Mouse (Mus musculus) thymus, adult 2 months (tissue): ENCODE data around the gene Recql5. TPM values are rescaled to one million over a fixed set of nuclear protein-coding genes. Genes with fewer than 3 reads are reported as not detected.
"Not testable (repeated sequence)": the region's sequence is repeated elsewhere in the genome, so short reads cannot be mapped to it uniquely, and the experiment has no call there.

Experiments
- DNase-seq: peaks from one replicate; pipeline ENCODE4 v3.0.0; 2021
- H3K27ac ChIP-seq: fragments of 200-500 bp; 2 replicates; pipeline ENCODE4 v1.5.1; 2012; ENCODE audit warnings: low read length, control low read depth; ENCODE audit not compliant: control insufficient read depth, insufficient read depth
- H3K27me3 ChIP-seq: fragments of 200-500 bp; 2 replicates; pipeline ENCODE4 v1.6.1; 2012; ENCODE audit warnings: mild to moderate bottlenecking, low read length, moderate library complexity, mixed read lengths; ENCODE audit not compliant: control insufficient read depth, insufficient read depth
- H3K36me3 ChIP-seq: fragments of 200-500 bp; 2 replicates; pipeline ENCODE4 v1.6.1; 2012; ENCODE audit warnings: mild to moderate bottlenecking, low read length, moderate library complexity; ENCODE audit not compliant: control insufficient read depth, insufficient read depth
- H3K4me1 ChIP-seq: fragments of 200-500 bp; replicated peaks from 2 replicates; pipeline ENCODE4 v1.6.1; 2012; ENCODE audit warnings: low read length; ENCODE audit not compliant: control insufficient read depth, insufficient read depth
- H3K4me3 ChIP-seq: fragments of 200-500 bp; 2 replicates; pipeline ENCODE4 v1.5.1; 2012; ENCODE audit warnings: mild to moderate bottlenecking, low read length, control low read depth, moderate library complexity; ENCODE audit not compliant: control insufficient read depth, insufficient read depth
- CTCF ChIP-seq: fragments of 200-500 bp; IDR thresholded peaks from 2 replicates; pipeline ENCODE4 v1.5.1; 2012; ENCODE audit warnings: mild to moderate bottlenecking, control low read depth, low read length, moderate library complexity, borderline replicate concordance; ENCODE audit not compliant: control insufficient read depth, poor library complexity, insufficient read depth; ENCODE audit errors: extremely low read depth
- POLR2A ChIP-seq: fragments of 200-500 bp; IDR thresholded peaks from 2 replicates; pipeline ENCODE4 v1.6.1; 2012; ENCODE audit warnings: mild to moderate bottlenecking, low read length, control low read depth, moderate library complexity; ENCODE audit not compliant: control insufficient read depth, poor library complexity, insufficient read depth; ENCODE audit errors: extremely low read depth
- WGBS: fragments of 180-500 bp; shearing (Covaris S2); methylation state at CpG from one replicate; pipeline ENCODE4 v1.1.7; 2018; 5-methylcytosine and 5-hydroxymethylcytosine counted together
- polyA plus RNA-seq: library from polyadenylated mRNA; depleted of rRNA; stranded (reverse); fragments of >200 nt; gene quantifications from 2 replicates; pipeline ENCODE4 v1.2.3, GENCODE M21; 2012; rRNA removed

Recql5 gene
- polyA plus RNA-seq, 1 experiment, result 32.4 TPM

DNA sequence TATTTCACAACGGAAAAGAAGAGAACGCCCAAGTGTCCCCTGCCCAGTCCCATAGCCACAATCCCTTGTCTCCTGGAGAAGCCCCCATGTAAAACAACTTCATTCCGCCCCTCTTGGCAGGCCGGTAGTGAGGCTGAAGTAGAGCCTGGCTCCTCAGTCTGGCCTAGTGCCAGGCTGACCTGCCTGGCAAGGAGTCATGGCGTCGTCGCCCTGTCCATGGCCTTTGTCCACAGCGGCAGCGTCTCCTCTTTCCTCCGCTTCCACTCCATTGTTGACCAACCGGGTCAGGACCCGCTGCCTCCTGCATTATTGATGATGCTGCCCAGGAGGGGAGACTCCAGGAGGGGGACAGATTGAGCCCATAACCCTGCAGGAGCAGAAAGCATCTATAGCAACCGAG, 75.3 kb downstream of the Recql5 start:
- WGBS, result 79% methylated on average over 13 of the region's 13 CpGs
- no peak for TF ChIP-seq POLR2A
- no peak for TF ChIP-seq CTCF
- Histone ChIP-seq H3K36me3 (no peaks in the 10 kb centered on the region), H3K4me3 (no peak overlapping the region), H3K27ac (no peak overlapping the region), H3K4me1 (peaks cover 9% of the 10 kb centered on the region; the same call in 1 of the 2 replicates), H3K27me3 (peaks cover 14% of the 10 kb centered on the region; the same call in 1 of the 2 replicates)
- DNase-seq, result no peak

DNA sequence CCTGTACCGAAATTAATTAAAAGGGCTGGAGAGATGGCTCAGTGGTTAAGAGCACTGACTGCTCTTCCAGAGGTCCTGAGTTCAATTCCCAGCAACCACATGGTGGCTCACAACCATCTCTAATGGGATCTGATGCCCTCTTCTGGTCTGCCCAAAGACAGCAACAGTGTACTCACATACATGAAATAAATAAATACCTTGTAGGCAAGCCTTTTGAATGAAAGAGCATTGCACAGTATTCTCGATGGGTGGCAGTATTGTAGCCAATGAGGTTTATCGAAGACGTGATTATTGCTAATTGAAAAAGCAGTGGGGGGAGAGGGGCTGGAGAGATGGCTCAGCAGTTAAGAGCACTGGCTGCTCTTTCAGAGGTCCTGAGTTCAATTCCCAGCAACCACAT, 76.1 kb downstream of the Recql5 start:
- not testable (repeated sequence) for DNase-seq, H3K27ac ChIP-seq, H3K4me3 ChIP-seq, H3K4me1 ChIP-seq, H3K36me3 ChIP-seq
- 96% methylated on average over 4 of the region's 4 CpGs for WGBS
- peaks cover 14% of the 10 kb centered on the region; the same call in 1 of the 2 replicates for H3K27me3 ChIP-seq

DNA sequence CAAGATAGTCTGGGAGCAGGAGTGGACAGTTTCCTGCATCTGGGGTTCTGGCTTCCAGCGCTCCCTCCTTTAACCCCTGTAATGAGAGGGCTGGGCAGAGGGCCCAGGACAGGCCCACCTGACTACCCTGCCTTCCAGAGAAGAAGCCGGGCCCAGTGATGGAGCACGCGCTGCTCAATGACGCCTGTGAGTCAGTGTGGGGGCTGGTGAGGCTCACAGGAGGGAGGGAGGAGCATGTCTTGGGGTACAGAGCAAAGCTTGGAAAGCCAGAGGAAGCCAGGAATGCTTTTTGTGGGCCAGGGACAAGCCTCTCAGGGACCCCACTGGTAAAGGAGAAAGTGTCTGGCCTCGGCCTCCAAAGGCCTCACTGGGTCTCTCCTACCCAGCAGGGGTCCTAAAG, 78.6 kb downstream of the Recql5 start:
- no peak for DNase-seq
- Histone ChIP-seq H3K27ac (no peak overlapping the region), H3K4me1 (peaks cover 9% of the 10 kb centered on the region; the same call in 1 of the 2 replicates), H3K27me3 (peaks cover 14% of the 10 kb centered on the region; the same call in 1 of the 2 replicates), H3K4me3 (no peak overlapping the region), H3K36me3 (peaks cover 21% of the 10 kb centered on the region)
- 95% methylated on average over 6 of the region's 6 CpGs for WGBS
- TF ChIP-seq CTCF (no peak), POLR2A (no peak)

- DNase-seq, result no peak
- TF ChIP-seq POLR2A (no peak), CTCF (no peak)
- Histone ChIP-seq H3K4me1 (no peaks in the 10 kb centered on the region), H3K27me3 (no peaks in the 10 kb centered on the region), H3K36me3 (peaks cover 26% of the 10 kb centered on the region), H3K4me3 (no peak overlapping the region), H3K27ac (no peak overlapping the region)
- WGBS, result 93% methylated on average over 2 of the region's 2 CpGs
Observed at GRCm38 (mm10) chr11:115845819-115846218, 87.5 kb downstream of the Recql5 start.

GRCm38 (mm10) chr11:115844240-115844639, 89.0 kb downstream of the Recql5 start:
- H3K27ac ChIP-seq, result no peak overlapping the region
- H3K36me3 ChIP-seq, result peaks cover 17% of the 10 kb centered on the region
- no peak for DNase-seq
- no peaks in the 10 kb centered on the region for H3K27me3 ChIP-seq
- 83% methylated on average over 8 of the region's 8 CpGs for WGBS
- no peaks in the 10 kb centered on the region for H3K4me1 ChIP-seq
- no peak for TF ChIP-seq POLR2A
- no peak for TF ChIP-seq CTCF
- H3K4me3 ChIP-seq, result no peak overlapping the region

- 97% methylated on average over 5 of the region's 5 CpGs for WGBS
- H3K36me3 ChIP-seq, result peaks cover 17% of the 10 kb centered on the region
- H3K27me3 ChIP-seq, result no peaks in the 10 kb centered on the region
- DNase-seq, result no peak
- no peaks in the 10 kb centered on the region for H3K4me1 ChIP-seq
- H3K27ac ChIP-seq, result no peak overlapping the region
- TF ChIP-seq CTCF, result no peak
- TF ChIP-seq POLR2A, result no peak
- no peak overlapping the region for H3K4me3 ChIP-seq
Observed at GRCm38 (mm10) chr11:115843891-115844239, 89.4 kb downstream of the Recql5 start.

GRCm38 (mm10) chr11:115843141-115843890, 90.0 kb downstream of the Recql5 start:
- 98% methylated on average over 11 of the region's 14 CpGs for WGBS
- TF ChIP-seq POLR2A (no peak), CTCF (no peak)
- Histone ChIP-seq H3K27ac (no peak overlapping the region), H3K4me1 (no peaks in the 10 kb centered on the region), H3K4me3 (no peak overlapping the region), H3K36me3 (peaks cover 17% of the 10 kb centered on the region), H3K27me3 (no peaks in the 10 kb centered on the region)
- no peak for DNase-seq

Other genes with a start within 250 kb of the Recql5 start
- gene Grb2, start 224.9 kb downstream of the Recql5 start, polyA plus RNA-seq, result 81.7 and 82.8 TPM in 2 replicates
- gene Tmem94, start 168.0 kb downstream of the Recql5 start, polyA plus RNA-seq, result 84.7 and 91.9 TPM in 2 replicates
- 13.7 and 15.4 TPM in 2 replicates for gene Caskin2, start 119.8 kb downstream of the Recql5 start, polyA plus RNA-seq
- 31.6 and 34.3 TPM in 2 replicates for gene Tsen54, start 118.8 kb downstream of the Recql5 start, polyA plus RNA-seq
- gene Llgl2, start 109.4 kb downstream of the Recql5 start, polyA plus RNA-seq, result 54.5 and 68.6 TPM in 2 replicates
- gene Myo15b, start 75.1 kb downstream of the Recql5 start, polyA plus RNA-seq, result 5.4 and 6.1 TPM in 2 replicates
- 8.4 and 9.5 TPM in 2 replicates for gene Smim5, start 33.5 kb downstream of the Recql5 start, polyA plus RNA-seq
- 0.62 and 0.71 TPM in 2 replicates for gene Smim6, start 21.5 kb downstream of the Recql5 start, polyA plus RNA-seq
- gene Sap30bp, start 195 bp downstream of the Recql5 start, polyA plus RNA-seq, result 43.4 and 44.8 TPM in 2 replicates
- 19.8 and 20.8 TPM in 2 replicates for gene Itgb4, start 41.2 kb upstream of the Recql5 start, polyA plus RNA-seq
- 110 and 133 TPM in 2 replicates for gene Galk1, start 79.2 kb upstream of the Recql5 start, polyA plus RNA-seq
- gene H3f3b, start 94.5 kb upstream of the Recql5 start, polyA plus RNA-seq, result 484 and 567 TPM in 2 replicates
- gene Unk, start 96.8 kb upstream of the Recql5 start, polyA plus RNA-seq, result 121 and 123 TPM in 2 replicates
- 95.3 and 98.6 TPM in 2 replicates for gene Unc13d, start 144.5 kb upstream of the Recql5 start, polyA plus RNA-seq
- 288 and 314 TPM in 2 replicates for gene Wbp2, start 153.5 kb upstream of the Recql5 start, polyA plus RNA-seq
- 27.6 and 30.0 TPM in 2 replicates for gene Trim47, start 193.7 kb upstream of the Recql5 start, polyA plus RNA-seq
- gene Trim65, start 197.7 kb upstream of the Recql5 start, polyA plus RNA-seq, result 24.5 and 26.7 TPM in 2 replicates
- 49.0 and 54.7 TPM in 2 replicates for gene Mrpl38, start 205.4 kb upstream of the Recql5 start, polyA plus RNA-seq
- 30.0 and 30.3 TPM in 2 replicates for gene Fbf1, start 234.7 kb upstream of the Recql5 start, polyA plus RNA-seq